Mouse (Mus musculus): ENCODE data around the gene Rhov.

DNA sequence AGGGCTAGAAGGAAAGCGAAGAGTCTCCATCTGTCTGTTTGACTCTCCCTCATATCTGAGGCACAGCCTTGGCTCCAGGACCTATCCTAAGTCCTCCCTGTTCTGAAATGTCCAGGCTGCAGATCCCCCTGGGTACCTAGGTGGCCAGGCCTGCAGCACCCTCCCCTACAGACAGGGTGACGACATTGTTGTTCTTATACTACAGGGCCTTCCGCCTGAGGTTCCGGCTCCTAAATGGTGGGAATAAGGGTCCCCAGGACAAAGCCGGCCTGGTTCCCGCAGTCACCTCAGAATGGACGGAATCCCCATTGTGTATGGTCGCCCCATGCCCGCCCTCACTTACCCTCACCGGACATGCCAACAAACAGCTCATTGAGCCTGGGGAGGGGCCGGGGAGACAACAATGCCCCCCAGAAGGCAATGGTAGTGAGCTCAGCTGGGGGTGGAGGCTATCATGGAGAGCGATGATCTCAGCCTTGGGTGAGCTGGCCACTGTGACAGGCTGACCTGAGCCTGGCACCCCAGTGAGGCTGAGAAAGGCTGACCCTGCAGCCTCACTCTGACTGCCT lies 43.8 kb upstream of the Rhov start:
- TF ChIP-seq CTCF (IDR thresholded peaks at IDR 0.05; ENCODE audit: control insufficient read depth, insufficient read depth, insufficient read length): no peak
- no peak for TF ChIP-seq CEBPB (IDR thresholded peaks at IDR 0.05; ENCODE audit: low read depth)
- TF ChIP-seq MYOG (IDR thresholded peaks at IDR 0.05; ENCODE audit: control insufficient read depth, extremely low read depth, insufficient read length): no peak
- TF ChIP-seq USF1 (IDR thresholded peaks at IDR 0.05; ENCODE audit: low read depth): no peak
- TF ChIP-seq MAX (IDR thresholded peaks at IDR 0.05): no peak
- no peak for TF ChIP-seq MYOD1 (IDR thresholded peaks at IDR 0.05; ENCODE audit: control insufficient read depth, insufficient read length, low read depth)
